Mouse (Mus musculus): ENCODE data around the gene Prss16. TPM values are rescaled to one million over a fixed set of nuclear protein-coding genes. Genes with fewer than 3 reads are reported as not detected.
"Not testable (repeated sequence)": the region's sequence is repeated elsewhere in the genome, so short reads cannot be mapped to it uniquely, and the experiment has no call there.

Gene Prss16
- polyA plus RNA-seq, 1 experiment from 2014 or later, result 0.95 TPM

- H3K27me3 ChIP-seq, H3K9me3 ChIP-seq, H3K36me3 ChIP-seq: not testable (repeated sequence)
- H3K4me3 ChIP-seq, result peak within 1 kb of the TSS; percentile 40
- H3K4me2 ChIP-seq (replicated peaks), result peak within 1 kb of the TSS; percentile 66
- peak; percentile 98 for ATAC-seq (ENCODE audit: insufficient number of reproducible peaks, insufficient read depth, low FRiP score, low TSS enrichment)
- peak within 1 kb of the TSS; percentile 64 for H3K9ac ChIP-seq
- WGBS, result under 1% methylated on average over 29 of the region's 69 CpGs
- peak within 1 kb of the TSS; percentile 91 for H3K27ac ChIP-seq
- H3K4me1 ChIP-seq, result peaks cover 16% of the 10 kb centered on the region; the same call in 1 of the 2 replicates
These were observed 26.0 kb upstream of the Prss16 start, which contains the start of the genes Hist1h2ah and Hist1h2bk for GRCm38 (mm10) chr13:22035267-22036148. Gene Hist1h2ah (minus strand): TSS chr13:22035568. Gene Hist1h2bk (plus strand): TSS chr13:22035870.

DNA sequence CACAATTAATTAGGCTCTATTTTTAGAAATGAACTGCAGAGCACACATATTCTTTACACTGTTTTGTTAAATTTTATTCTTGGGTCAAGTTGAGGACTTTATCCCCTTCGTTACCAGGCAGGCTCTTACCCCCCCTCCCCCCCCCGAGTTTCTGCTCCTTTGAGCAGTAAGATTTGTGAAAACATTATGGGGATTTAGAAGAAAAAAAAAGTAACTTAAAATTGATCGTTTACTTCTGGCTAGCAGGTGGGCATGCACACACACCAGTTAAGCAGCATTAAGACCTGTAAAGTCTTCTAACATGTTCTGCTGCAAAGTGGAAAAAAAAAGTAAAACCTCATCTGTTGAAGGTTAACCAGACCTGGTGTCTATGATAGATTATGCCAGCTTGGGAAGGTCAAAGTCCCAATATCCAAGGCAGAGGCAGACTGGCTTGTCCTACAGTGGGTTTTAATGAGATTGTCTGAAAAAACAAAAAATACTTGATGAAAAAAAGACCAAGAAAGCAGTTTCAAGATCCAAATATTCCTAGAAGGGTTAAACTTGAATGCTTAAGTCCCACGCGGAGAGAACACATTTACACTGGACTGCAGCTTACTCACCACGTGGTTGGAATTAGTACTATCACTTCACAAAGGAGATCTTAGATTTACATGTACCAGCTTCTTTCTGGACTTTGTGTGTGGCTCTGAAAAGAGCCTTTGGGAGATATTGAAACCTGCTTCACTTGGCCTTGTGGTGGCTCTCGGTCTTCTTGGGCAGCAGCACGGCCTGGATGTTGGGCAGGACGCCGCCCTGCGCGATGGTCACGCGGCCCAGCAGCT, 25.1 kb upstream of the Prss16 start:
- Histone ChIP-seq H3K36me3 (no peaks in the 10 kb centered on the region), H3K4me1 (peaks cover 11% of the 10 kb centered on the region; the same call in 1 of the 2 replicates), H3K27me3 (no peaks in the 10 kb centered on the region), H3K27ac (peak overlapping the region; percentile 91), H3K9ac (peak overlapping the region; percentile 62), H3K4me2 (replicated peaks) (peak overlapping the region; percentile 66), H3K9me3 (no peaks in the 10 kb centered on the region), H3K4me3 (peak overlapping the region; percentile 40)
- under 1% methylated on average over 14 of the region's 14 CpGs for WGBS
- ATAC-seq (ENCODE audit: insufficient number of reproducible peaks, insufficient read depth, low FRiP score, low TSS enrichment), result no peak

DNA sequence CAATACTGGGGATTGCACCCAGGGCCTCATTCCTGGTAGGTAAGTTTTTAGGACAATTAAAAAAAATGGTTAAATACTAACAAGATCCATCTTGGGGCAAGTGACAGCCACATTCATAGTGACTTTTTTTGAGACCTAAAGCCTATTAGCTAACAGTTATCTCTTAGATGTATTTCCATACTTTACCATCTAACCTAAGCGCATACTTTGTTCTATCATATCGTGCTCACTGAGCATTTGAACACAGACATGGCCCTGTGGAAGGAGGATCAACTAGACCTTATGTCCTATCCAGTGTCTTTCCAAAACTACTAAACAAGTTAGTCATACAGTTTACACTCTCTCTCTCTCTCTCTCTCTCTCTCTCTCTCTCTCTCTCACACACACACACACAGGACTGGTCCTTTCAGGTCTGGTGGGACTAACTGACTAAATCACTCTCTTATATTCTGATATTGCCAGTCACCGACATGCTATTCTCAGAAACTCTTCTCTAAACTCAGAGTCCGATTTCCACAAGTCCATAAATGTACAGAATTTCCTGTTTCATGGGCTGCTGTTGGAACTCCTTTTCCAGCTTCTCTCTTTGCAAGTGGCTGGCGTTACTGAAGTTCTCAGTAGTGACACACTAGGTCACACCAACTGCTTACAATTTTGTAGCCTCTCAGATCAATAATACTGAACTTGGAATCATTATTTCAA, 24.4 kb upstream of the Prss16 start:
- H3K4me1 ChIP-seq, result peaks cover 11% of the 10 kb centered on the region; the same call in 1 of the 2 replicates

GRCm38 (mm10) chr13:22030493-22030892, 21.0 kb upstream of the Prss16 start:
- no peak for ATAC-seq (ENCODE audit: insufficient number of reproducible peaks, insufficient read depth, low FRiP score, low TSS enrichment)
- H3K4me2 ChIP-seq (replicated peaks), result no peak overlapping the region
- no peaks in the 10 kb centered on the region for H3K27me3 ChIP-seq
- no peak overlapping the region for H3K9ac ChIP-seq
- no peak overlapping the region for H3K4me3 ChIP-seq
- H3K36me3 ChIP-seq, result no peaks in the 10 kb centered on the region
- 13% methylated on average over 4 of the region's 4 CpGs for WGBS
- no peak overlapping the region for H3K27ac ChIP-seq
- no peaks in the 10 kb centered on the region for H3K9me3 ChIP-seq
- peaks cover 11% of the 10 kb centered on the region; the same call in 1 of the 2 replicates for H3K4me1 ChIP-seq

More for the DNA sequence above, 24.4 kb upstream of the Prss16 start:
- Histone ChIP-seq H3K27me3 (no peaks in the 10 kb centered on the region), H3K4me3 (peak overlapping the region; percentile 40), H3K4me2 (replicated peaks) (peak overlapping the region; percentile 66), H3K36me3 (no peaks in the 10 kb centered on the region), H3K27ac (peak overlapping the region; percentile 91), H3K9ac (peak overlapping the region; percentile 62), H3K9me3 (no peaks in the 10 kb centered on the region)
- WGBS, result 46% methylated on average over 5 of the region's 5 CpGs
- no peak for ATAC-seq (ENCODE audit: insufficient number of reproducible peaks, insufficient read depth, low FRiP score, low TSS enrichment)

GRCm38 (mm10) chr13:22029928-22030327, 20.4 kb upstream of the Prss16 start:
- H3K4me3 ChIP-seq, result no peak overlapping the region
- H3K36me3 ChIP-seq, result no peaks in the 10 kb centered on the region
- H3K4me1 ChIP-seq, result peaks cover 11% of the 10 kb centered on the region; the same call in 1 of the 2 replicates
- ATAC-seq (ENCODE audit: insufficient number of reproducible peaks, insufficient read depth, low FRiP score, low TSS enrichment), result no peak
- no peaks in the 10 kb centered on the region for H3K27me3 ChIP-seq
- no peak overlapping the region for H3K4me2 ChIP-seq (replicated peaks)
- H3K9ac ChIP-seq, result no peak overlapping the region
- no peak overlapping the region for H3K27ac ChIP-seq
- WGBS, result 23% methylated on average over 8 of the region's 8 CpGs
- no peaks in the 10 kb centered on the region for H3K9me3 ChIP-seq

DNA sequence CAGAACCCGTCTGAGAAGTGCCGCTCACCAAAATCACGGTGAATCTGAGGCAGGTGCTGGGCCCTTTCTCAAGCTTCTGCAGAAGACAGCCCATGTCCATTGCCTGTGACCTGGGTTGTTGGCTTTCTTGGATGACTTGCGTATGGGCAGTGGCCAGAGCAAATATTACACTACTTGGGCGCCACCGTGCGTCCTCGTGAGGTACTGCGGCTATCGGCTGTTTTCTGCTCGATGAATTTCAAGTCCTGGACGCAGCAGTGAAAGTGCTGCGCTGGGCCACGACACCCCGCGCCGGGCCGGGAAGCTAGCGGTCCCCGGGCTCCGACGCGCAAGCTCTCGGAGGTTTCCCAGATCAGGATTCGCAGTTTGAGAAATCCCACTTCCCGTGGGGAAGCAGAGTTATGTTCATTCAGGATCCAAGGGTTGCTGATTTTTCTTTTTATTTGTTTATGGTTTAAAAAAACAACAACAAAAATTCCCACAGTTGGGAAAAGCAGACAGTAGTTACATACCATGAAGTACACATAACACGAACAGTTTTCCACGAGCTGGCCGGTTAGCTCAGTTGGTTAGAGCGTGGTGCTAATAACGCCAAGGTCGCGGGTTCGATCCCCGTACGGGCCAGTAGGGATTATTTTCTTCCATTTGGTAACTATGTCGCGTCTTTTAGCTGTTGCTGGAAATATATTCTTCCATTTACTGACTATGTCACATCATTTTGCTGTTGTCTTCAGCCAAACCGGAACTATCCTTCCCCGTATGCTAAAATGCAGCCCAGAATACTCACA, 19.3 kb upstream of the Prss16 start:
- WGBS, result 1% methylated on average over 40 of the region's 40 CpGs
- Histone ChIP-seq H3K27me3 (no peaks in the 10 kb centered on the region), H3K4me2 (replicated peaks) (peak overlapping the region; percentile 55), H3K4me1 (peaks cover 2% of the 10 kb centered on the region; the same call in 1 of the 2 replicates), H3K36me3 (no peaks in the 10 kb centered on the region), H3K9ac (peak overlapping the region; percentile 63), H3K4me3 (peak overlapping the region; percentile 46), H3K27ac (peak overlapping the region; percentile 66; the same call in 1 of the 2 replicates), H3K9me3 (no peaks in the 10 kb centered on the region)
- ATAC-seq (ENCODE audit: insufficient number of reproducible peaks, insufficient read depth, low FRiP score, low TSS enrichment), result 0 out of 2 replicates have a peak, but pooled peaks have one; percentile 29

DNA sequence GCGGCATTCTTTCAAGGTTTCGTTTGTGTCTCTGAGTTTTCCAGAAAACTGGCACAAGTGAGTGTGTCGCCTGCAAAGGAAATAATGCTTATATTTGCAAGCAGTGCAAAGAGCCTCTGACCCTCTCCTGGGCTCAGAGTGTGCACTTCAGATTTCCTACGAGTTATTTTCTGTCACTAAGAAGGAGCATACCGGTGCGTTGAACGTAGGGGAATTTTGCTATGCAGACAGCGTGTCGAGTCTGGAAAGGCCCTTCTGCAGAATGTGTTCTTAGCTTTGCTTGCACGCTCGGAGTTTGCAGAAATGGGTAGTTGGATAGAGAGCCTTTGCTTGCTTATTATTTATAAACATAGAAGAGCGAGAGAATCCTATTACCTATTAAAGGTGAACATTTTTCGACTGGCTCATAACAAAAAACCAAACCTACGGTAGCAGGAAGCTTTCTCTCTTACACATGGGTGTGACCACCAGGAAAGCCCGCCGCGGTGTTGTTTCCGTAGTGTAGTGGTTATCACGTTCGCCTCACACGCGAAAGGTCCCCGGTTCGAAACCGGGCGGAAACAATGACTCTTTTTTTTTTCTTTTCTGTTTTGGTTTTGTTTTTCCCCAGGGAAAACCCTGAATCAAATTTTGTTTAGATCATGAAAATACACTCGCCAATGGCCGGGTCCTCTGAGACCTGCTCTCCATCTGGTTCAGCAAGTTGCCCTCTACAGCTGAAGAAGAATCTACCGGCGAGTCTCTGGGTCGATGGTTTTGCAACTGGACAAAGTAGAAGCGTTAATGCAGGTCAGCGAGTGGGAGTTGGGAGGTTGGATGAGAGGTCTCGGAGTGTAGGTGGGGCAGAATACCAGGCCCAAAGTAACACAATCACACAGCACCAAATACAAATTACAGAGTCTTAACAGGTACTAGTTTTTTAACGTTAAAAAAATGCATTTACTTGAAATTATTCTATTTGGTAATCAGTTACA, 16.8 kb upstream of the Prss16 start:
- peak overlapping the region; percentile 42; the same call in 1 of the 2 replicates for H3K9ac ChIP-seq
- H3K4me2 ChIP-seq (replicated peaks), result peak overlapping the region; percentile 55
- H3K9me3 ChIP-seq, result no peaks in the 10 kb centered on the region
- no peak for ATAC-seq (ENCODE audit: insufficient number of reproducible peaks, insufficient read depth, low FRiP score, low TSS enrichment)
- no peaks in the 10 kb centered on the region for H3K4me1 ChIP-seq
- no peaks in the 10 kb centered on the region for H3K27me3 ChIP-seq
- WGBS, result 1% methylated on average over 35 of the region's 35 CpGs
- no peak overlapping the region for H3K27ac ChIP-seq
- peak overlapping the region; percentile 46 for H3K4me3 ChIP-seq
- H3K36me3 ChIP-seq, result no peaks in the 10 kb centered on the region

GRCm38 (mm10) chr13:22022241-22022640, 12.7 kb upstream of the Prss16 start:
- Histone ChIP-seq H3K4me3 (peak overlapping the region; percentile 43), H3K9me3 (no peaks in the 10 kb centered on the region), H3K27me3 (peaks cover 21% of the 10 kb centered on the region), H3K9ac (no peak overlapping the region), H3K4me1 (no peaks in the 10 kb centered on the region), H3K36me3 (no peaks in the 10 kb centered on the region), H3K27ac (no peak overlapping the region), H3K4me2 (replicated peaks) (peak overlapping the region; percentile 60)
- no peak for ATAC-seq (ENCODE audit: insufficient number of reproducible peaks, insufficient read depth, low FRiP score, low TSS enrichment)
- WGBS, result under 1% methylated on average over 9 of the region's 9 CpGs

DNA sequence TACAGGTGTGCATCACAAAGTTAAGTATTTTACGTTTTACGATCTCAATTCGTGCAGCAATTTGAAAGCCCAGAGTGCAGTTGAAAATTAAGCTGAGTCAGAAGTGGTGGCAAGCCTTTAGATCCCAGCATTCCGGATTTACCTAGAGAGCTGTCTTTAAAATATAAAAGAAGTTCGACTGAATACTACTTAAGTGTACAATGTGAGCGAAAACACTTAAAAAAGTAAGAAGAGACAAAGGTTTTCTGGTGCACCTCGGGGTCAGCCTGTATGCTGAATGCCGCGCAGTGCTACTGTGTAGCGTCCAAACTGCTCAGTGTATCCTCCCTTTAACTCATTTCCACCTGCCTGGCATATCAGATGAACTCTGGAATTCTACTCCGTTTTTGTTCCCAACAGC, 12.0 kb upstream of the Prss16 start:
- no peak for ATAC-seq (ENCODE audit: insufficient number of reproducible peaks, insufficient read depth, low FRiP score, low TSS enrichment)
- no peaks in the 10 kb centered on the region for H3K9me3 ChIP-seq
- H3K4me3 ChIP-seq, result peak overlapping the region; percentile 43
- H3K36me3 ChIP-seq, result no peaks in the 10 kb centered on the region
- H3K4me1 ChIP-seq, result no peaks in the 10 kb centered on the region
- peak overlapping the region; percentile 38; the same call in 1 of the 2 replicates for H3K9ac ChIP-seq
- H3K27me3 ChIP-seq, result peaks cover 21% of the 10 kb centered on the region
- under 1% methylated on average over 11 of the region's 11 CpGs for WGBS
- H3K27ac ChIP-seq, result no peak overlapping the region
- H3K4me2 ChIP-seq (replicated peaks), result peak overlapping the region; percentile 60

DNA sequence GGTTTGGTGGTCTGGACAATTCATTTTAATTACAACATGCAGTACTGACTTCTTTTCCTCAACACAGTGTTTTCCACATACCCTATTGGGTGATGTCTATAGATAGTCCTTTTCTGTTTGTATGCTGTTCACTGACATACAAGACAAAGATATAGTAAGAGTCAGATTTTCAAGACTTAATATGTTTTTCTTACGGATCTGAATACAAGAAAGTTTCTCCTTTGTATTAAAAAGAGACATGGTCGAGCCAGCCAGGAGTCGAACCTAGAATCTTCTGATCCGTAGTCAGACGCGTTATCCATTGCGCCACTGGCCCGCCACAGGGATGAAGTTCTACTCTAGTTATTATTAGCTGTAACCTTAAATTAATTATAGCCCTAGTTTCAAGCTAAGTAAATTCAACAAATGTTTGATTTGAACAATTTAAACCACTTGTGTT, 11.4 kb upstream of the Prss16 start:
- 0% methylated on average over 8 of the region's 8 CpGs for WGBS
- Histone ChIP-seq H3K9ac (no peak overlapping the region), H3K9me3 (no peaks in the 10 kb centered on the region), H3K36me3 (no peaks in the 10 kb centered on the region), H3K27me3 (peaks cover 21% of the 10 kb centered on the region), H3K27ac (no peak overlapping the region), H3K4me1 (no peaks in the 10 kb centered on the region), H3K4me3 (peak overlapping the region; percentile 43), H3K4me2 (replicated peaks) (peak overlapping the region; percentile 60)
- no peak for ATAC-seq (ENCODE audit: insufficient number of reproducible peaks, insufficient read depth, low FRiP score, low TSS enrichment)

All from embryonic facial prominence, embryonic 12.5 days (tissue).